Mouse (Mus musculus) left cerebral cortex, postnatal 4 days (tissue): Measurements from ENCODE around the gene Cdc6. TPM values are rescaled to one million over a fixed set of nuclear protein-coding genes. Genes with fewer than 3 reads are reported as not detected.
A peak's percentile ranks its signal among the peaks of the same experiment; 100 is the strongest.

ENCODE experiments used
- DNase-seq: peaks from one replicate; pipeline ENCODE4 v3.0.0-alpha.2; 2022
- intact Hi-C: fragments of 180-260 bp; cut with DNase I; formaldehyde crosslinking; loops from one replicate; pipeline ENCODE4 v1.15.1; 2025
- total RNA-seq, 2 experiments: library from RNA; stranded (reverse); gene quantifications; 2 replicates each; pipeline ENCODE4 v1.2.3; 2021

The Cdc6 gene
- total RNA-seq, 2 experiments from 2014 or later, result 1.4 to 1.8 TPM

DNA sequence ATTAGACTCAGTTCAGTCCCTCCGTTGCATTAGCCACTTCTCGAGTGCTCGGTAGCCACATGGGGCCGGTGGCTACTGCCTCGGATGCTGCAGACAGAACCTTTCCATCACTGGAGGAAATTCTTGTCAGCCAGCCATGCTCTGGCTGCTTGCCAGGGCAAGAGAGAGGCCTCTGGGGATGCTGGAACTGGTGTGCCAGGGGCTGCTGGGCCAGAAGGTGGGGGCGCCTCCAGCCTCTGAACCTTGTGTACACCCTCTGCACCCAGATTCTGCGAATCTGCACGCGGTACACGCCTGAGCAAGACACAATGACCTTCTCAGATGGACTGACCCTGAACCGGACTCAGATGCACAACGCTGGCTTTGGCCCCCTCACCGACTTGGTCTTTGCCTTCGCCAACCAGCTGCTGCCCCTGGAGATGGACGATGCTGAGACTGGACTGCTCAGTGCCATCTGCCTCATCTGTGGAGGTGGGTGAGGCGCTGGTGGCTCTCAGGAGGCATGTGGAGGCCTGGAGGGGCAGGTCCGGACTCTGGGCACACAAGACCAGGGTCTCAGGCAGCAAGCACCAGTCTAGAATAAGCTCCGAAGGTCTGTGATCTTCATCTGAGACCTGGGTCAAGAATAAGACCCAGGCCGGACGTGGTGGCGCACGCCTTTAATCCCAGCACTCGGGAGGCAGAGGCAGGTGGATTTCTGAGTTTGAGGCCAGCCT, 63.9 kb downstream of the Cdc6 start:
- intact Hi-C loops, result loop anchor here (5.0 to 10.0 kb wide), 2 partner anchors 49 to 173 kb away; no protein-coding TSS in a partner anchor
- DNase-seq, result peak; percentile 90

DNA sequence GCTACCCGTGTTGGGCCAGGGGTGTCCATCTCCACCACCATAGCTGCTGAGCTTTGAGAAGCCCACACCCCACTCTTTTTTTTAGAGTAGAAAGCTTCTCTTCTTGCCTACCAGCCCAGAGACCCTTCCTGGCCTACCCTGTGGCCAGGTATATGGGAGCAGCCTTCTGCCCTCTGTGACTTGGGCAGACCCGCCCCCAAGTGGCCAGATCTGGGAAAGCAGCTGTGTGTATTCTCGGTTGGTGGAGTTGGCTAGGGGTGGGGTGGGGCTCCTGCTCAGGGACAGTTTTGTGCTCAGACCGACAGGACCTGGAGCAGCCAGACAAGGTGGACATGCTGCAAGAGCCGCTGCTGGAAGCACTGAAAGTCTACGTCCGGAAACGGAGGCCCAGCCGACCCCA, 64.6 kb downstream of the Cdc6 start:
- DNase-seq, result peak; percentile 88
- intact Hi-C loops, result loop anchor here (5.0 to 10.0 kb wide), 2 partner anchors 50 to 173 kb away; no protein-coding TSS in a partner anchor

DNA sequence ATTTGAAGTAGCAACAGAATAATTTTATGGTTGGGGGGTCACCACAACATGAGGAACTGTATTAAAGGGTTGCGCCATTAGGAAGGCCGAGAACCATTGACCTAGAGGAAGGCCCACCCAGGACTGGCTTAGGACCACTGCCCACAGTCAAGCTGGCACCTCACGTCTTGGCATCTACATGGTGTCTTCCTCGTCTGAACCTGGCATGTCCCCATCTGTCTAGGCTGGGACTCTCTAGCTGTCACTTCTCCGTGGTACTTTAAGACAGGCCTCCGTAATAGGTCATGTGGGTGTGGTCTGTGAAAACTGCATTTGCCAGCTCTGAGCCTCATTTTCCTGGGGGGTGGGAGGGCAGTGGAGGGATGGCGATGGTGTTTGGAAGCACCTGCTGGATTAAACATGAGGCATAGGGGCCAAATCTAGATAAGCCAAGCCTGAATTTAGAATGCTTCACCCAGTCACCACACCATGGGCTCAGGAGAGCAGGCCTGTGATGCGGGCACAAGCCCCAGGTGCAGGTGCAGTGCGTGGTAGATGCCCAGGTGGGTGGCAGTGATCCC, 65.3 kb downstream of the Cdc6 start:
- intact Hi-C loops, result loop anchor here (5.0 to 10.0 kb wide), 2 partner anchors 51 to 172 kb away; no protein-coding TSS in a partner anchor
- no peak for DNase-seq

Other genes with a start within 250 kb of the Cdc6 start
- not detected for gene Gsdma, start 243.4 kb upstream of the Cdc6 start, total RNA-seq
- gene Psmd3, start 225.2 kb upstream of the Cdc6 start, total RNA-seq, result 100 to 1,000 TPM; 131 to 145 TPM
- gene Csf3, start 206.5 kb upstream of the Cdc6 start, total RNA-seq, result not detected
- 10 to 100 TPM; 96.8 to 99.4 TPM for gene Med24, start 178.4 kb upstream of the Cdc6 start, total RNA-seq
- 1,000 to 10,000 TPM; 1,274 to 1,289 TPM for gene Thra, start 167.2 kb upstream of the Cdc6 start, total RNA-seq
- 10 to 100 TPM; 31.9 TPM for gene Nr1d1, start 132.5 kb upstream of the Cdc6 start, total RNA-seq
- gene Msl1, start 112.3 kb upstream of the Cdc6 start, total RNA-seq, result 100 to 1,000 TPM; 163 to 166 TPM
- 10 to 100 TPM; 61.0 to 67.1 TPM for gene Casc3, start 102.9 kb upstream of the Cdc6 start, total RNA-seq
- 10 to 100 TPM; 87.3 to 91.8 TPM for gene Rapgefl1, start 71.0 kb upstream of the Cdc6 start, total RNA-seq
- gene Wipf2, start 44.2 kb upstream of the Cdc6 start, total RNA-seq, result 10 to 100 TPM; 22.1 to 24.3 TPM
- 10 to 100 TPM; 20.3 to 21.5 TPM for gene Rara, start 20.0 kb downstream of the Cdc6 start, total RNA-seq
- gene Gjd3, start 75.2 kb downstream of the Cdc6 start, total RNA-seq, result 1 to 10 TPM; 2.2 to 3.4 TPM
- 10 to 100 TPM; 28.2 to 28.4 TPM for gene Top2a, start 116.4 kb downstream of the Cdc6 start, total RNA-seq
- 10 to 100 TPM; 66.1 to 80.1 TPM for gene Igfbp4, start 133.4 kb downstream of the Cdc6 start, total RNA-seq
- not detected for gene Tns4, start 181.5 kb downstream of the Cdc6 start, total RNA-seq
- not detected for gene Ccr7, start 247.3 kb downstream of the Cdc6 start, total RNA-seq